Mouse (Mus musculus): ENCODE data around the gene Tusc2. TPM values are rescaled to one million over a fixed set of nuclear protein-coding genes. Genes with fewer than 3 reads are reported as not detected.
A peak's percentile ranks its signal among the peaks of the same experiment; 100 is the strongest.

Tusc2 gene
- polyA plus RNA-seq, 1 experiment: 127 TPM

GRCm38 (mm10) chr9:107533791-107534407 lies 29.2 kb upstream of the Tusc2 start, which contains the start of gene Tmem115:
Tmem115 (plus strand) TSS chr9:107533945.
- Histone ChIP-seq H3K4me1 (ENCODE audit: control insufficient read depth, insufficient read depth, low read length) (peaks cover 16% of the 10 kb centered on the region; the same call in 1 of the 2 replicates), H3K4me3 (replicated peaks; ENCODE audit: insufficient read depth, low read depth, low read length) (peak within 1 kb of the TSS; percentile 86), H3K27ac (ENCODE audit: insufficient read depth, low read length) (peak within 1 kb of the TSS; percentile 71), H3K27me3 (ENCODE audit: control insufficient read depth, insufficient read depth, low read length) (no peaks in the 10 kb centered on the region)
- peak; percentile 91 to 97 for DNase-seq
- TF ChIP-seq CTCF (IDR thresholded peaks at IDR 0.05; ENCODE audit: borderline replicate concordance, insufficient read depth, low read depth, low read length) (no peak), POLR2A (IDR thresholded peaks at IDR 0.05; ENCODE audit: borderline replicate concordance, insufficient read depth, low read length) (peak; percentile 72; the same call in 1 of the 2 replicates)
- WGBS: under 1% methylated on average over 48 of the region's 48 CpGs

GRCm38 (mm10) chr9:107534408-107535202 lies 28.4 kb upstream of the Tusc2 start:
- no peak for TF ChIP-seq POLR2A (IDR thresholded peaks at IDR 0.05; ENCODE audit: borderline replicate concordance, insufficient read depth, low read length)
- TF ChIP-seq CTCF (IDR thresholded peaks at IDR 0.05; ENCODE audit: borderline replicate concordance, insufficient read depth, low read depth, low read length): no peak
- H3K27ac ChIP-seq (ENCODE audit: insufficient read depth, low read length): peak overlapping the region; percentile 71
- DNase-seq: peak; percentile 42 to 50
- H3K27me3 ChIP-seq (ENCODE audit: control insufficient read depth, insufficient read depth, low read length): no peaks in the 10 kb centered on the region
- H3K4me1 ChIP-seq (ENCODE audit: control insufficient read depth, insufficient read depth, low read length): peaks cover 16% of the 10 kb centered on the region; the same call in 1 of the 2 replicates
- WGBS: under 1% methylated on average over 40 of the region's 40 CpGs
- peak overlapping the region; percentile 86 for H3K4me3 ChIP-seq (replicated peaks; ENCODE audit: insufficient read depth, low read depth, low read length)

- DNase-seq: peak in 1 of 2 experiments; percentile 44
- H3K27me3 ChIP-seq (ENCODE audit: control insufficient read depth, insufficient read depth, low read length): no peaks in the 10 kb centered on the region
- H3K27ac ChIP-seq (ENCODE audit: insufficient read depth, low read length): no peak overlapping the region
- peaks cover 16% of the 10 kb centered on the region; the same call in 1 of the 2 replicates for H3K4me1 ChIP-seq (ENCODE audit: control insufficient read depth, insufficient read depth, low read length)
- no peak overlapping the region for H3K4me3 ChIP-seq (replicated peaks; ENCODE audit: insufficient read depth, low read depth, low read length)
- WGBS: 7% methylated on average over 7 of the region's 7 CpGs
- TF ChIP-seq POLR2A (IDR thresholded peaks at IDR 0.05; ENCODE audit: borderline replicate concordance, insufficient read depth, low read length) (no peak), CTCF (IDR thresholded peaks at IDR 0.05; ENCODE audit: borderline replicate concordance, insufficient read depth, low read depth, low read length) (no peak)
Observed at GRCm38 (mm10) chr9:107538231-107538630, 24.8 kb upstream of the Tusc2 start.

- Histone ChIP-seq H3K4me3 (replicated peaks; ENCODE audit: insufficient read depth, low read depth, low read length) (no peak overlapping the region), H3K27me3 (ENCODE audit: control insufficient read depth, insufficient read depth, low read length) (no peaks in the 10 kb centered on the region), H3K4me1 (ENCODE audit: control insufficient read depth, insufficient read depth, low read length) (peaks cover 16% of the 10 kb centered on the region), H3K27ac (ENCODE audit: insufficient read depth, low read length) (no peak overlapping the region)
- WGBS: 55% methylated on average over 3 of the region's 3 CpGs
- TF ChIP-seq POLR2A (IDR thresholded peaks at IDR 0.05; ENCODE audit: borderline replicate concordance, insufficient read depth, low read length) (no peak), CTCF (IDR thresholded peaks at IDR 0.05; ENCODE audit: borderline replicate concordance, insufficient read depth, low read depth, low read length) (no peak)
- DNase-seq: no peak
Observed at GRCm38 (mm10) chr9:107538711-107539110, 24.3 kb upstream of the Tusc2 start.

- peaks cover 16% of the 10 kb centered on the region for H3K4me1 ChIP-seq (ENCODE audit: control insufficient read depth, insufficient read depth, low read length)
- 88% methylated on average over 8 of the region's 8 CpGs for WGBS
- TF ChIP-seq POLR2A (IDR thresholded peaks at IDR 0.05; ENCODE audit: borderline replicate concordance, insufficient read depth, low read length) (no peak), CTCF (IDR thresholded peaks at IDR 0.05; ENCODE audit: borderline replicate concordance, insufficient read depth, low read depth, low read length) (no peak)
- H3K4me3 ChIP-seq (replicated peaks; ENCODE audit: insufficient read depth, low read depth, low read length): no peak overlapping the region
- no peak overlapping the region for H3K27ac ChIP-seq (ENCODE audit: insufficient read depth, low read length)
- no peak for DNase-seq
- no peaks in the 10 kb centered on the region for H3K27me3 ChIP-seq (ENCODE audit: control insufficient read depth, insufficient read depth, low read length)
Observed at GRCm38 (mm10) chr9:107539940-107540339, 23.1 kb upstream of the Tusc2 start.

GRCm38 (mm10) chr9:107540420-107540819 lies 22.6 kb upstream of the Tusc2 start:
- Histone ChIP-seq H3K27me3 (ENCODE audit: control insufficient read depth, insufficient read depth, low read length) (no peaks in the 10 kb centered on the region), H3K4me3 (replicated peaks; ENCODE audit: insufficient read depth, low read depth, low read length) (no peak overlapping the region), H3K4me1 (ENCODE audit: control insufficient read depth, insufficient read depth, low read length) (peaks cover 16% of the 10 kb centered on the region), H3K27ac (ENCODE audit: insufficient read depth, low read length) (no peak overlapping the region)
- TF ChIP-seq CTCF (IDR thresholded peaks at IDR 0.05; ENCODE audit: borderline replicate concordance, insufficient read depth, low read depth, low read length): no peak
- 62% methylated on average over 4 of the region's 4 CpGs for WGBS
- no peak for DNase-seq

GRCm38 (mm10) chr9:107541005-107541404 lies 22.1 kb upstream of the Tusc2 start:
- H3K4me1 ChIP-seq (ENCODE audit: control insufficient read depth, insufficient read depth, low read length): peaks cover 13% of the 10 kb centered on the region
- H3K27ac ChIP-seq (ENCODE audit: insufficient read depth, low read length): no peak overlapping the region
- H3K4me3 ChIP-seq (replicated peaks; ENCODE audit: insufficient read depth, low read depth, low read length): no peak overlapping the region
- WGBS: 34% methylated on average over 10 of the region's 10 CpGs
- TF ChIP-seq POLR2A (IDR thresholded peaks at IDR 0.05; ENCODE audit: borderline replicate concordance, insufficient read depth, low read length): no peak
- TF ChIP-seq CTCF (IDR thresholded peaks at IDR 0.05; ENCODE audit: borderline replicate concordance, insufficient read depth, low read depth, low read length): no peak
- no peaks in the 10 kb centered on the region for H3K27me3 ChIP-seq (ENCODE audit: control insufficient read depth, insufficient read depth, low read length)
- DNase-seq: no peak

Measured in cerebellum, adult 2 months (tissue).